Mouse (Mus musculus) right cerebral cortex, postnatal 4 days (tissue): ENCODE measurements around the gene Dll3.

Experiments
- DNase-seq: peaks from one replicate; pipeline ENCODE4 v3.0.0-alpha.2; 2022

The Dll3 gene

GRCm38 (mm10) chr7:28306216-28306615 is 4.2 kb upstream of the Dll3 start:
- no peak for DNase-seq

GRCm38 (mm10) chr7:28305641-28306040 is 3.6 kb upstream of the Dll3 start:
- no peak for DNase-seq

- peak; percentile 65 for DNase-seq
Measured at GRCm38 (mm10) chr7:28298837-28299625, 3.0 kb downstream of the Dll3 start.

GRCm38 (mm10) chr7:28294481-28294880 is 7.6 kb downstream of the Dll3 start:
- DNase-seq: peak; percentile 86

- DNase-seq: peak; percentile 55
Measured at GRCm38 (mm10) chr7:28290638-28291590, 11.1 kb downstream of the Dll3 start, which contains the start of gene Selenov. Selenov (minus strand) TSS chr7:28291186.

- peak; percentile 40 for DNase-seq
Measured at GRCm38 (mm10) chr7:28290165-28290564, 11.9 kb downstream of the Dll3 start.

GRCm38 (mm10) chr7:28280630-28281029 is 21.4 kb downstream of the Dll3 start:
- no peak for DNase-seq

GRCm38 (mm10) chr7:28278279-28278652 is 23.8 kb downstream of the Dll3 start:
- DNase-seq: no peak

- DNase-seq: peak; percentile 98
Measured at GRCm38 (mm10) chr7:28277615-28278278, 24.3 kb downstream of the Dll3 start, which contains the start of gene Eid2b. Eid2b (plus strand) TSS chr7:28277739.

GRCm38 (mm10) chr7:28277237-28277614 is 24.8 kb downstream of the Dll3 start:
- DNase-seq: no peak

GRCm38 (mm10) chr7:28271761-28272160 is 30.3 kb downstream of the Dll3 start:
- no peak for DNase-seq

- DNase-seq: no peak
Measured at GRCm38 (mm10) chr7:28269355-28269754, 32.7 kb downstream of the Dll3 start.

GRCm38 (mm10) chr7:28268576-28268975 is 33.5 kb downstream of the Dll3 start:
- DNase-seq: no peak

GRCm38 (mm10) chr7:28268042-28268531 is 34.0 kb downstream of the Dll3 start:
- peak; percentile 49 for DNase-seq

GRCm38 (mm10) chr7:28267129-28268041 is 34.7 kb downstream of the Dll3 start, which contains the start of gene Eid2:
Eid2 (plus strand) TSS chr7:28267881.
- peak; percentile 91 for DNase-seq

- no peak for DNase-seq
Measured at GRCm38 (mm10) chr7:28265391-28265790, 36.6 kb downstream of the Dll3 start.

GRCm38 (mm10) chr7:28263786-28264185 is 38.3 kb downstream of the Dll3 start:
- DNase-seq: peak; percentile 55

- DNase-seq: no peak
Measured at GRCm38 (mm10) chr7:28262861-28263260, 39.2 kb downstream of the Dll3 start.

GRCm38 (mm10) chr7:28255476-28255875 is 46.6 kb downstream of the Dll3 start:
- DNase-seq: no peak

GRCm38 (mm10) chr7:28254591-28254990 is 47.4 kb downstream of the Dll3 start:
- DNase-seq: no peak

- no peak for DNase-seq
Measured at GRCm38 (mm10) chr7:28251976-28252375, 50.1 kb downstream of the Dll3 start.

- DNase-seq: no peak
Measured at GRCm38 (mm10) chr7:28248957-28249356, 53.1 kb downstream of the Dll3 start.
